Mouse (Mus musculus) left cerebral cortex, adult 8-10 months (tissue): ENCODE measurements around the gene Mtrex. TPM values are rescaled to one million over a fixed set of nuclear protein-coding genes. Genes with fewer than 3 reads are reported as not detected.
A peak's percentile ranks its signal among the peaks of the same experiment; 100 is the strongest.

ENCODE experiments used
- DNase-seq, 2 experiments: peaks; one replicate each; pipeline ENCODE4 v3.0.0; 2022; ENCODE audit warnings: low spot score in 2 of 2
- total RNA-seq, 4 experiments: library from RNA; stranded (reverse); gene quantifications; 2 replicates each; pipeline ENCODE4 v1.2.4; 2022

Gene Mtrex
- total RNA-seq: 10 to 100 TPM; 39.1 to 45.2 (median 43.3) TPM

- peak; percentile 98 to 99 for DNase-seq
These were observed at the start of gene Mtrex, which contains the start of gene Dhx29 for GRCm38 (mm10) chr13:112927287-112928001. Gene Mtrex, minus strand, starts transcription at chr13:112927398. Gene Dhx29, plus strand, starts transcription at chr13:112927454.

GRCm38 (mm10) chr13:112976720-112977119 lies 49.5 kb upstream of the Mtrex start:
- DNase-seq: no peak

- no peak for DNase-seq
These were observed 40.1 kb upstream of the Mtrex start for GRCm38 (mm10) chr13:112967267-112967666.

GRCm38 (mm10) chr13:112964421-112964820 lies 37.2 kb upstream of the Mtrex start:
- DNase-seq: no peak

GRCm38 (mm10) chr13:112963081-112963480 lies 35.9 kb upstream of the Mtrex start:
- no peak for DNase-seq

- no peak for DNase-seq
These were observed 26.9 kb upstream of the Mtrex start for GRCm38 (mm10) chr13:112954067-112954466.

GRCm38 (mm10) chr13:112945900-112946299 lies 18.7 kb upstream of the Mtrex start:
- DNase-seq: no peak

- peak in 1 of 2 experiments; percentile 47 for DNase-seq
These were observed 18.1 kb upstream of the Mtrex start for GRCm38 (mm10) chr13:112945312-112945711.

- peak; percentile 11 to 31 for DNase-seq
These were observed 14.7 kb upstream of the Mtrex start for GRCm38 (mm10) chr13:112941879-112942330.

GRCm38 (mm10) chr13:112938130-112938529 lies 10.9 kb upstream of the Mtrex start:
- DNase-seq: no peak

GRCm38 (mm10) chr13:112928038-112928668 lies 955 bp upstream of the Mtrex start:
- DNase-seq: no peak

GRCm38 (mm10) chr13:112926796-112927195 lies 402 bp downstream of the Mtrex start:
- no peak for DNase-seq

GRCm38 (mm10) chr13:112925976-112926375 lies 1.2 kb downstream of the Mtrex start:
- DNase-seq: no peak

- no peak for DNase-seq
These were observed 1.9 kb downstream of the Mtrex start for GRCm38 (mm10) chr13:112925266-112925665.

- DNase-seq: no peak
These were observed 6.3 kb downstream of the Mtrex start for GRCm38 (mm10) chr13:112920906-112921305.

GRCm38 (mm10) chr13:112919141-112919865 lies 7.9 kb downstream of the Mtrex start:
- DNase-seq: no peak

GRCm38 (mm10) chr13:112910434-112910833 lies 16.8 kb downstream of the Mtrex start:
- no peak for DNase-seq

- no peak for DNase-seq
These were observed 17.5 kb downstream of the Mtrex start for GRCm38 (mm10) chr13:112909663-112910062.

- no peak for DNase-seq
These were observed 25.0 kb downstream of the Mtrex start for GRCm38 (mm10) chr13:112902176-112902575.

GRCm38 (mm10) chr13:112887234-112887633 lies 40.0 kb downstream of the Mtrex start:
- DNase-seq: no peak

- DNase-seq: no peak
These were observed 55.5 kb downstream of the Mtrex start for GRCm38 (mm10) chr13:112871500-112872266.
